In genomic region chr17:28141205-28141650, GRCm38 (mm10) we compare ENCODE assay signal across 7 mouse cellular contexts. TPM values are rescaled to one million over a fixed set of nuclear protein-coding genes. Genes with fewer than 3 reads are reported as not detected.
DNase-seq lines count a peak whose midpoint lies in the region; ATAC-seq and TF ChIP-seq lines count a peak whose summit lies in the region.

No protein-coding gene starts in this region.

- no peak for TF ChIP-seq EP300 in lung, postnatal 0 days (IDR thresholded peaks at IDR 0.05)
- no peak for TF ChIP-seq EP300 in stomach, postnatal 0 days (optimal IDR thresholded peaks at IDR 0.05)

- DNase-seq in lung, postnatal 0 days (ENCODE audit: low spot score): peak; percentile 38
- DNase-seq in lung, postnatal 4 days: no peak
- DNase-seq in stomach, postnatal 0 days (ENCODE audit: low spot score): no peak
- DNase-seq in left cerebral cortex, postnatal 10 days (ENCODE audit: extremely low spot score in 1 of 2, low spot score in 2 of 2): no peak
- DNase-seq in cerebellum, postnatal 25 days: no peak

- TF ChIP-seq CTCF in lung, postnatal 0 days (IDR thresholded peaks at IDR 0.05): no peak
- TF ChIP-seq CTCF in stomach, postnatal 0 days (IDR thresholded peaks at IDR 0.05; ENCODE audit: low read depth): no peak

- no peak for ATAC-seq in lung, postnatal 0 days
- ATAC-seq in forebrain, embryonic 15.5 days (replicated peaks): peak; percentile 15; the same call in 1 of the 2 replicates
- ATAC-seq in liver, embryonic 12.5 days: no peak
- ATAC-seq in stomach, postnatal 0 days (ENCODE audit: low FRiP score, low TSS enrichment): no peak

- peaks cover 31% of the 10 kb centered on the region for H3K27me3 ChIP-seq in lung, postnatal 0 days (replicated peaks; ENCODE audit: insufficient read depth, low read length)
- H3K27me3 ChIP-seq in forebrain, embryonic 15.5 days: no peaks in the 10 kb centered on the region
- peaks cover 100% of the 10 kb centered on the region for H3K27me3 ChIP-seq in liver, embryonic 12.5 days (replicated peaks)
- peaks cover 2% of the 10 kb centered on the region; the same call in 1 of the 2 replicates for H3K27me3 ChIP-seq in stomach, postnatal 0 days (ENCODE audit: control insufficient read depth, insufficient read depth, low read length)

- H3K9me3 ChIP-seq in lung, postnatal 0 days (ENCODE audit: low read length): no peaks in the 10 kb centered on the region
- H3K9me3 ChIP-seq in forebrain, embryonic 15.5 days: no peaks in the 10 kb centered on the region
- no peaks in the 10 kb centered on the region for H3K9me3 ChIP-seq in liver, embryonic 12.5 days (replicated peaks)
- no peaks in the 10 kb centered on the region for H3K9me3 ChIP-seq in stomach, postnatal 0 days (ENCODE audit: control insufficient read depth, low read length)

- peaks cover 11% of the 10 kb centered on the region; the same call in 1 of the 2 replicates for H3K4me1 ChIP-seq in lung, postnatal 0 days (ENCODE audit: insufficient read depth, low read depth, low read length)
- peaks cover 55% of the 10 kb centered on the region for H3K4me1 ChIP-seq in forebrain, embryonic 15.5 days
- H3K4me1 ChIP-seq in liver, embryonic 12.5 days: peaks cover 39% of the 10 kb centered on the region
- peaks cover 5% of the 10 kb centered on the region; the same call in 1 of the 2 replicates for H3K4me1 ChIP-seq in stomach, postnatal 0 days (replicated peaks; ENCODE audit: control insufficient read depth, insufficient read depth)

- 6% methylated on average over 15 of the region's 15 CpGs for WGBS in lung, postnatal 0 days
- 2% methylated on average over 15 of the region's 15 CpGs for WGBS in forebrain, embryonic 15.5 days
- WGBS in liver, embryonic 12.5 days (ENCODE audit: insufficient replicate concordance): 4% methylated on average over 15 of the region's 15 CpGs
- 8% methylated on average over 15 of the region's 15 CpGs for WGBS in stomach, postnatal 0 days

- H3K9ac ChIP-seq in lung, postnatal 0 days (replicated peaks; ENCODE audit: low read depth): no peak overlapping the region
- peak overlapping the region; percentile 79 for H3K9ac ChIP-seq in forebrain, embryonic 15.5 days (replicated peaks)
- H3K9ac ChIP-seq in liver, embryonic 12.5 days: no peak overlapping the region
- H3K9ac ChIP-seq in stomach, postnatal 0 days (ENCODE audit: low read length): peak overlapping the region; percentile 52; the same call in 1 of the 2 replicates

- H3K4me3 ChIP-seq in lung, postnatal 0 days (ENCODE audit: low read depth, low read length): peak overlapping the region; percentile 56; the same call in 1 of the 2 replicates
- peak overlapping the region; percentile 87 for H3K4me3 ChIP-seq in forebrain, embryonic 15.5 days
- H3K4me3 ChIP-seq in liver, embryonic 12.5 days: peak overlapping the region; percentile 59
- peak overlapping the region; percentile 59 for H3K4me3 ChIP-seq in stomach, postnatal 0 days (ENCODE audit: low read depth, low read length)

- H3K4me2 ChIP-seq in lung, postnatal 0 days (replicated peaks; ENCODE audit: low read depth, low read length): peak overlapping the region; percentile 99
- peak overlapping the region; percentile 90 for H3K4me2 ChIP-seq in forebrain, embryonic 15.5 days (replicated peaks)
- H3K4me2 ChIP-seq in liver, embryonic 12.5 days: peak overlapping the region; percentile 73
- peak overlapping the region; percentile 99 for H3K4me2 ChIP-seq in stomach, postnatal 0 days (replicated peaks; ENCODE audit: low read depth)

- H3K36me3 ChIP-seq in lung, postnatal 0 days (ENCODE audit: insufficient read depth, low read length): no peaks in the 10 kb centered on the region
- no peaks in the 10 kb centered on the region for H3K36me3 ChIP-seq in forebrain, embryonic 15.5 days
- no peaks in the 10 kb centered on the region for H3K36me3 ChIP-seq in liver, embryonic 12.5 days
- H3K36me3 ChIP-seq in stomach, postnatal 0 days (ENCODE audit: control insufficient read depth, insufficient read depth, low read length): no peaks in the 10 kb centered on the region

- no peak overlapping the region for H3K27ac ChIP-seq in lung, postnatal 0 days (ENCODE audit: low read length)
- H3K27ac ChIP-seq in forebrain, embryonic 15.5 days (replicated peaks): peak overlapping the region; percentile 89
- H3K27ac ChIP-seq in liver, embryonic 12.5 days: no peak overlapping the region
- H3K27ac ChIP-seq in stomach, postnatal 0 days (replicated peaks): no peak overlapping the region

- intact Hi-C loops in left cerebral cortex, postnatal 10 days (cut with DNase I): no loop called here

RNA-seq across cellular contexts. Expression of gene Scube3, which starts 0.7 kb away (rescaled TPM):
- polyA plus RNA-seq in lung, postnatal 0 days (2015; fragmentation: Nextera tagmentation; extraction: Ambion mirVana): 0.27 and 0.30 TPM in 2 replicates
- polyA plus RNA-seq in forebrain, embryonic 15.5 days (2015; fragmentation: Nextera tagmentation; extraction: Ambion mirVana): 3.9 and 4.2 TPM in 2 replicates
- polyA plus RNA-seq in liver, embryonic 12.5 days (2016; fragmentation: Nextera tagmentation; extraction: Ambion mirVana): 0.91 and 1.2 TPM in 2 replicates
- 0.48 and 0.64 TPM in 2 replicates for polyA plus RNA-seq in stomach, postnatal 0 days (2015; fragmentation: Nextera tagmentation; extraction: Ambion mirVana)
- 1 to 10 TPM; 2.2 to 2.4 TPM for total RNA-seq in left cerebral cortex, postnatal 10 days (2021)

RNA-seq across cellular contexts. Expression of gene Zfp523, which starts 35.7 kb away (rescaled TPM):
- polyA plus RNA-seq in lung, postnatal 0 days (2015; fragmentation: Nextera tagmentation; extraction: Ambion mirVana): 18.7 and 20.2 TPM in 2 replicates
- polyA plus RNA-seq in forebrain, embryonic 15.5 days (2015; fragmentation: Nextera tagmentation; extraction: Ambion mirVana): 39.6 and 40.7 TPM in 2 replicates
- 11.1 TPM in 2 replicates for polyA plus RNA-seq in liver, embryonic 12.5 days (2016; fragmentation: Nextera tagmentation; extraction: Ambion mirVana)
- polyA plus RNA-seq in stomach, postnatal 0 days (2015; fragmentation: Nextera tagmentation; extraction: Ambion mirVana): 17.2 and 18.1 TPM in 2 replicates
- total RNA-seq in left cerebral cortex, postnatal 10 days (2021): 10 to 100 TPM; 87.3 to 95.6 TPM

Comparison
In these comparisons a context has a peak if more than half of its experiments do, and no peak if none do; other contexts are left out.
1. H3K9ac ChIP-seq: peak in forebrain, embryonic 15.5 days (single experiment) and stomach, postnatal 0 days (single experiment); none in lung, postnatal 0 days (single experiment) and liver, embryonic 12.5 days (single experiment).
2. Peak in every context shown above with its lines, with median percentiles within 50 percentile points of each other: H3K4me2 ChIP-seq and H3K4me3 ChIP-seq.